Mouse (Mus musculus) layer of hippocampus, adult 9-11 months (tissue): ENCODE results near the gene 1110004F10Rik.
A peak's percentile ranks its signal among the peaks of the same experiment; 100 is the strongest.
"Not testable (repeated sequence)": the region's sequence is repeated elsewhere in the genome, so short reads cannot be mapped to it uniquely, and the experiment has no call there.

Source experiments
- DNase-seq: peaks from one replicate; pipeline ENCODE4 v3.0.0; 2022

Gene 1110004F10Rik

GRCm38 (mm10) chr7:116039196-116039537 is at the start of gene 1110004F10Rik:
TSS of gene 1110004F10Rik (plus strand) at chr7:116039397.
- DNase-seq: no peak

- no peak for DNase-seq
Observed at GRCm38 (mm10) chr7:116002726-116003125, 36.5 kb upstream of the 1110004F10Rik start.

- no peak for DNase-seq
Observed at GRCm38 (mm10) chr7:116029991-116030390, 9.2 kb upstream of the 1110004F10Rik start.

- DNase-seq: no peak
Observed at GRCm38 (mm10) chr7:116030597-116031387, 8.4 kb upstream of the 1110004F10Rik start.

GRCm38 (mm10) chr7:116031388-116031717 is 7.8 kb upstream of the 1110004F10Rik start:
- no peak for DNase-seq

GRCm38 (mm10) chr7:116031718-116032595 is 7.2 kb upstream of the 1110004F10Rik start:
- no peak for DNase-seq

GRCm38 (mm10) chr7:116032596-116033307 is 6.4 kb upstream of the 1110004F10Rik start:
- DNase-seq: no peak

- DNase-seq: no peak
Observed at GRCm38 (mm10) chr7:116033371-116034241, 5.6 kb upstream of the 1110004F10Rik start.

GRCm38 (mm10) chr7:116034282-116034758 is 4.9 kb upstream of the 1110004F10Rik start:
- no peak for DNase-seq

GRCm38 (mm10) chr7:116035504-116035903 is 3.7 kb upstream of the 1110004F10Rik start:
- no peak for DNase-seq

GRCm38 (mm10) chr7:116036591-116037555 is 2.3 kb upstream of the 1110004F10Rik start:
- DNase-seq: no peak

- DNase-seq: no peak
Observed at GRCm38 (mm10) chr7:116038024-116038423, 1.2 kb upstream of the 1110004F10Rik start.

- DNase-seq: no peak
Observed at GRCm38 (mm10) chr7:116038511-116038910, 686 bp upstream of the 1110004F10Rik start, which contains the start of gene Sox6. TSS of gene Sox6 (minus strand) at chr7:116038796.

GRCm38 (mm10) chr7:116039538-116040466 is 605 bp downstream of the 1110004F10Rik start:
- peak; percentile 84 for DNase-seq

GRCm38 (mm10) chr7:116040470-116041019 is 1.3 kb downstream of the 1110004F10Rik start:
- DNase-seq: no peak

- no peak for DNase-seq
Observed at GRCm38 (mm10) chr7:116060739-116061138, 21.5 kb downstream of the 1110004F10Rik start.

- DNase-seq: not testable (repeated sequence)
Observed at GRCm38 (mm10) chr7:116084366-116084765, 45.2 kb downstream of the 1110004F10Rik start, which contains the start of gene Gm4353. TSS of gene Gm4353 (minus strand) at chr7:116084635.

- peak; percentile 96 for DNase-seq
Observed at GRCm38 (mm10) chr7:116092710-116093465, 53.7 kb downstream of the 1110004F10Rik start.
